Mouse (Mus musculus) layer of hippocampus, adult 9-11 months (tissue): ENCODE measurements around the gene Hist1h1d.

Source experiments
- DNase-seq: peaks from one replicate; pipeline ENCODE4 v3.0.0; 2022

Hist1h1d gene

GRCm38 (mm10) chr13:23593051-23593770, 40.1 kb downstream of the Hist1h1d start:
- no peak for DNase-seq

- no peak for DNase-seq
Measured at GRCm38 (mm10) chr13:23595185-23595584, 42.1 kb downstream of the Hist1h1d start.

GRCm38 (mm10) chr13:23595622-23596372, 42.7 kb downstream of the Hist1h1d start:
- no peak for DNase-seq

GRCm38 (mm10) chr13:23597957-23598356, 44.9 kb downstream of the Hist1h1d start:
- no peak for DNase-seq

- DNase-seq = no peak
Measured at GRCm38 (mm10) chr13:23603182-23603699, 50.2 kb downstream of the Hist1h1d start.

- no peak for DNase-seq
Measured at GRCm38 (mm10) chr13:23604452-23604851, 51.4 kb downstream of the Hist1h1d start.

- DNase-seq = no peak
Measured at GRCm38 (mm10) chr13:23605052-23605451, 52.0 kb downstream of the Hist1h1d start.

GRCm38 (mm10) chr13:23609209-23609608, 56.1 kb downstream of the Hist1h1d start:
- DNase-seq = no peak

GRCm38 (mm10) chr13:23609844-23610243, 56.8 kb downstream of the Hist1h1d start:
- DNase-seq = no peak
